Mouse (Mus musculus) B cell, adult 67 days (primary cell): ENCODE measurements around the gene Oosp2. TPM values are rescaled to one million over a fixed set of nuclear protein-coding genes. Genes with fewer than 3 reads are reported as not detected.

Experiments used
- total RNA-seq, 2 experiments: library from RNA; stranded (reverse); gene quantifications; 4 replicates each; pipeline ENCODE4 v1.2.4; 2023

The Oosp2 gene
- total RNA-seq, result 1 to 10 TPM in 1 of 2 experiments, not detected in 1; 1.5 TPM

GRCm38 (mm10) chr19:11660459-11660858 is at the start of gene Oosp2:
Gene Oosp2, minus strand, starts transcription at chr19:11660559.

DNA sequence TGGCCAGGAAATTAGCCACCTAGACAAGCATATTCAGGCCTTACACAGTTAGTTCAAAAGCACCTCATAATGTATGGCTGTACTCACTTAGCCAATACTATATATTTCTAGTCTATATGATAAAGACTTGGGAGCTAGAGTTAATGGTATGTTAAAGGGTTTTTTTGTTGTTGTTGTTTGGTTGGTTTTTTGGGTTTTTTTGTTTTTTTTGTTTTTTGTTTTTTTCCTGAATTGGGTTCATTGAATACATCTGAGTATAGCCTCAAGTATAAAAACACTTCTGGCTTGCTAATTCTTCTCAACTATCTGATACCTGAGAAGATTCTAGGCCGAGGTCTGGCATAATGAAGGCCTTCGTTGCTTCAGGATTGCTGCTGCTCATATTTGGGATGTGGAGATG is 36.4 kb upstream of the Oosp2 start, which contains the start of gene Oosp3:
Gene Oosp3 (plus strand): TSS at position 301 of the 400 bp plus-strand sequence.

DNA sequence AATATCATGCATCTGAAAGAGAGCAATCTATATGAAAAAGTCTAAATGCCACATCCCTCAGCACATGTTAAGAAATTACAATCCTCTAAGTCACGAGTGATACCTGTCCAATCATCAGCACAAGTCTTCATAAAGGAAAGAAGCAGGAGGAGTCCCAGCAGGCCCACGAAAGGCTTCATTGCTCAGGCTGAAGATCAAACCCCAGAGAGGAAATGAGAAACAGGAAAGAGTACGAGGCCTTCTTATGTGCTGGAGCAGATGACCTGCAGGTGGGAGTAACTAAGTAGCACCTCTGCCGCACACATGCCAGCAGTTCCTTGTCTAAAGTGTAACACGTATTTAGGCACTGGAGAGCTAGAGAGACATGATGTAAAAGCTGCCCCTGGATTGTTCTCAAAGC is 30.5 kb upstream of the Oosp2 start, which contains the start of gene Oosp1:
Gene Oosp1 (minus strand): TSS at position 312 of the 400 bp plus-strand sequence.

GRCm38 (mm10) chr19:11640732-11641131 is 19.6 kb downstream of the Oosp2 start, which contains the start of gene Ms4a3:
Gene Ms4a3, minus strand, starts transcription at chr19:11640851.

GRCm38 (mm10) chr19:11623551-11623950 is 36.8 kb downstream of the Oosp2 start, which contains the start of gene Ms4a2:
Gene Ms4a2, minus strand, starts transcription at chr19:11623719.

DNA sequence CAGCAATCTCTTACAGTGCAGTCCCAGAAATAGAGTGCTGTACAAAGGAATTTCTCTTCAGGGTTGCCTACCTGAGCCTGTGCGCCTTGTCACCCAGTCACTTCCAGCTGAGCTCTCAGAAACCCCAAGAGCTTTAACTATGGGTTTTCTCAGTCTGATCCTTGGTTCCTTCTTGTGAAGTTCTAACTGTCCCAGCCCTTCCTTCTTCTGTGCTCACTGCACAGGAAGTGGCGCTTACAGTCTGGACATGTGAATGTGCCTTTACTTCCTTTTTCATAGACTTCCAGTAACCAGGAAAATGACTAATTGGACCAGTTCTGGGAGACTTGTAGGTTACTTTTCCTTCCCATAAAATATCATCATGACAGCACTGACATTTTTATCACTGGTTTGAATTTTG is 55.8 kb downstream of the Oosp2 start, which contains the start of gene Ms4a6d:
Gene Ms4a6d (minus strand): TSS at position 247 of the 400 bp plus-strand sequence.

Other genes with a start within 250 kb of the Oosp2 start
- 10 to 100 TPM; 28.9 to 36.1 TPM for gene Ms4a4b, start 217.0 kb downstream of the Oosp2 start, total RNA-seq
- gene Ms4a6c, start 191.2 kb downstream of the Oosp2 start, total RNA-seq, result 10 to 100 TPM; 17.6 to 24.1 TPM
- 100 to 1,000 TPM; 170 to 202 TPM for gene Gm8369, start 174.6 kb downstream of the Oosp2 start, total RNA-seq
- 10 to 100 TPM; 87.9 to 94.8 TPM for gene Ms4a6b, start 144.0 kb downstream of the Oosp2 start, total RNA-seq
- not detected for gene Ms4a4d, start 123.8 kb downstream of the Oosp2 start, total RNA-seq
- gene Ms4a6d, start 55.7 kb downstream of the Oosp2 start, total RNA-seq, result 1 to 10 TPM; 3.4 to 3.8 TPM
- gene Ms4a2, start 36.8 kb downstream of the Oosp2 start, total RNA-seq, result not detected
- not detected for gene Ms4a3, start 19.7 kb downstream of the Oosp2 start, total RNA-seq
- gene Oosp1, start 30.6 kb upstream of the Oosp2 start, total RNA-seq, result 1 to 10 TPM in 1 of 2 experiments, under 1 TPM in 1; 0.93 to 1.2 TPM
- not detected for gene Oosp3, start 36.5 kb upstream of the Oosp2 start, total RNA-seq
- not detected for gene Gif, start 87.0 kb upstream of the Oosp2 start, total RNA-seq
- gene Mrpl16, start 109.8 kb upstream of the Oosp2 start, total RNA-seq, result 10 to 100 TPM; 28.3 to 28.4 TPM
- gene Stx3, start 158.8 kb upstream of the Oosp2 start, total RNA-seq, result 1 to 10 TPM; 1.0 TPM
- not detected for gene Olfr1417, start 178.7 kb upstream of the Oosp2 start, total RNA-seq
- not detected for gene Olfr1418, start 200.5 kb upstream of the Oosp2 start, total RNA-seq
- gene Olfr1419, start 214.5 kb upstream of the Oosp2 start, total RNA-seq, result not detected
- gene Olfr1420, start 226.0 kb upstream of the Oosp2 start, total RNA-seq, result not detected